Mouse (Mus musculus): ENCODE results near the gene Plscr1. TPM values are rescaled to one million over a fixed set of nuclear protein-coding genes. Genes with fewer than 3 reads are reported as not detected.
A peak's percentile ranks its signal among the peaks of the same experiment; 100 is the strongest.

Plscr1 gene
- 10 to 100 TPM; 14.5 to 16.7 TPM for total RNA-seq (2021)

GRCm38 (mm10) chr9:92249447-92249852 is at the start of gene Plscr1:
Gene Plscr1 (plus strand): TSS chr9:92249750.
- intact Hi-C loops (cut with DNase I), result no loop called here
- DNase-seq, result no peak

- no peak for DNase-seq
- intact Hi-C loops (cut with DNase I), result no loop called here
These were observed 45.2 kb upstream of the Plscr1 start for GRCm38 (mm10) chr9:92204397-92204796.

- intact Hi-C loops (cut with DNase I), result loop anchor here (2.0 kb wide), 1 partner anchor 59 kb away; no protein-coding TSS in a partner anchor
- DNase-seq, result peak; percentile 51 to 73
These were observed 42.2 kb upstream of the Plscr1 start for GRCm38 (mm10) chr9:92207307-92207706.

- intact Hi-C loops (cut with DNase I), result loop anchor here (2.0 kb wide), 1 partner anchor 59 kb away; no protein-coding TSS in a partner anchor
- DNase-seq, result no peak
These were observed 41.8 kb upstream of the Plscr1 start for GRCm38 (mm10) chr9:92207757-92208156.

- DNase-seq, result no peak
- intact Hi-C loops (cut with DNase I), result no loop called here
These were observed 39.7 kb upstream of the Plscr1 start for GRCm38 (mm10) chr9:92209850-92210249.

- DNase-seq, result no peak
- intact Hi-C loops (cut with DNase I), result no loop called here
These were observed 39.1 kb upstream of the Plscr1 start for GRCm38 (mm10) chr9:92210386-92210967.

GRCm38 (mm10) chr9:92211048-92211447 is 38.5 kb upstream of the Plscr1 start:
- DNase-seq, result no peak
- intact Hi-C loops (cut with DNase I), result no loop called here

GRCm38 (mm10) chr9:92217484-92217883 is 32.1 kb upstream of the Plscr1 start:
- intact Hi-C loops (cut with DNase I), result loop anchor here (2.0 to 5.0 kb wide), 4 partner anchors 157 to 660 kb away; no protein-coding TSS in a partner anchor

GRCm38 (mm10) chr9:92217896-92218295 is 31.7 kb upstream of the Plscr1 start:
- intact Hi-C loops (cut with DNase I), result loop anchor here (2.0 to 5.0 kb wide), 4 partner anchors 157 to 659 kb away; no protein-coding TSS in a partner anchor
- no peak for DNase-seq

More at GRCm38 (mm10) chr9:92217484-92217883, 32.1 kb upstream of the Plscr1 start:
- DNase-seq, result no peak

GRCm38 (mm10) chr9:92220151-92220550 is 29.4 kb upstream of the Plscr1 start:
- intact Hi-C loops (cut with DNase I), result no loop called here
- DNase-seq, result no peak

- no peak for DNase-seq
- intact Hi-C loops (cut with DNase I), result no loop called here
These were observed 28.1 kb upstream of the Plscr1 start for GRCm38 (mm10) chr9:92221480-92221879.

- intact Hi-C loops (cut with DNase I), result loop anchor here (5.0 kb wide), 1 partner anchor 53 kb away; the partner anchor contains the start of gene Plscr2
- DNase-seq, result no peak
These were observed 24.8 kb upstream of the Plscr1 start for GRCm38 (mm10) chr9:92224598-92225231.

GRCm38 (mm10) chr9:92226127-92226655 is 23.4 kb upstream of the Plscr1 start:
- DNase-seq, result no peak
- intact Hi-C loops (cut with DNase I), result loop anchor here (5.0 kb wide), 1 partner anchor 51 kb away; the partner anchor contains the start of gene Plscr2

- DNase-seq, result no peak
- intact Hi-C loops (cut with DNase I), result loop anchor here (5.0 kb wide), 1 partner anchor 51 kb away; the partner anchor contains the start of gene Plscr2
These were observed 22.8 kb upstream of the Plscr1 start for GRCm38 (mm10) chr9:92226795-92227194.

GRCm38 (mm10) chr9:92228867-92229832 is 20.4 kb upstream of the Plscr1 start:
- intact Hi-C loops (cut with DNase I), result loop anchor here (5.0 kb wide), 1 partner anchor 48 kb away; the partner anchor contains the start of gene Plscr2
- DNase-seq, result no peak

- intact Hi-C loops (cut with DNase I), result loop anchor here (5.0 kb wide), 1 partner anchor 47 kb away; the partner anchor contains the start of gene Plscr2
- peak in 1 of 2 experiments; percentile 29 for DNase-seq
These were observed 19.7 kb upstream of the Plscr1 start for GRCm38 (mm10) chr9:92229833-92230205.

- no peak for DNase-seq
- intact Hi-C loops (cut with DNase I), result no loop called here
These were observed 14.6 kb upstream of the Plscr1 start for GRCm38 (mm10) chr9:92234901-92235458.

- intact Hi-C loops (cut with DNase I), result no loop called here
- DNase-seq, result no peak
These were observed 640 bp upstream of the Plscr1 start for GRCm38 (mm10) chr9:92248773-92249446.
